In genomic region chr7:140078711-140079110, GRCm38 (mm10) we compare ENCODE assay signal across 9 mouse cellular contexts. TPM values are rescaled to one million over a fixed set of nuclear protein-coding genes. Genes with fewer than 3 reads are reported as not detected.
A peak's percentile ranks its signal among the peaks of the same experiment; 100 is the strongest.
DNase-seq lines count a peak whose midpoint lies in the region; ATAC-seq and TF ChIP-seq lines count a peak whose summit lies in the region.
"Had no signal": no experiment of that assay in that cellular context is flagged by ENCODE, and none has a peak within 500 bp of the region (broad histone marks: within the 10 kb centered on the region; RNA-seq: fewer than 3 reads in every experiment).

No protein-coding gene starts in this region.

- no peak overlapping the region for H3ac ChIP-seq in C2C12 (ENCODE audit: control insufficient read depth, insufficient read length, low read depth)

- H3K9me3 ChIP-seq in embryonic facial prominence, embryonic 14.5 days (ENCODE audit: control insufficient read depth, low read length) = no peaks in the 10 kb centered on the region
- H3K9me3 ChIP-seq: liver, embryonic 15.5 days had no signal

- peak; percentile 63 for DNase-seq in gastrocnemius, adult 18-20 months (ENCODE audit: low spot score)
- DNase-seq in gastrocnemius, postnatal 25 days = no peak
- peak; percentile 76 to 82 for DNase-seq in adrenal gland, postnatal 36 days
- DNase-seq in embryonic facial prominence, embryonic 14.5 days (ENCODE audit: low spot score) = peak; percentile 80
- peak; percentile 49 for DNase-seq in layer of hippocampus, adult 9-11 months
- DNase-seq in spleen, adult 2 months (ENCODE audit: low read depth in 1 of 2, low spot score in 2 of 2) = peak; percentile 18 to 46

- no peak overlapping the region for H3K4me3 ChIP-seq in C2C12 (ENCODE audit: insufficient read depth, poor library complexity, severe bottlenecking)
- H3K4me3 ChIP-seq in embryonic facial prominence, embryonic 14.5 days (ENCODE audit: low read depth, low read length) = no peak overlapping the region
- H3K4me3 ChIP-seq in spleen, adult 2 months (ENCODE audit: extremely low read depth, insufficient read depth, insufficient read length) = no peak overlapping the region
- H3K4me3 ChIP-seq: liver, embryonic 15.5 days had no signal

- H3K79me3 ChIP-seq in C2C12 (ENCODE audit: low read depth) = no peaks in the 10 kb centered on the region

- no peak overlapping the region for H3K9ac ChIP-seq in embryonic facial prominence, embryonic 14.5 days (ENCODE audit: low read depth, low read length)
- H3K9ac ChIP-seq: liver, embryonic 15.5 days had no signal

- H3K4me1 ChIP-seq in embryonic facial prominence, embryonic 14.5 days (ENCODE audit: control insufficient read depth, insufficient read depth, low read length) = peaks cover 11% of the 10 kb centered on the region
- H3K4me1 ChIP-seq in spleen, adult 2 months (ENCODE audit: control insufficient read depth, insufficient read depth, insufficient read length) = no peaks in the 10 kb centered on the region
- H3K4me1 ChIP-seq: liver, embryonic 15.5 days had no signal

- H3K4me2 ChIP-seq in embryonic facial prominence, embryonic 14.5 days (ENCODE audit: low read depth, low read length) = no peak overlapping the region
- H3K4me2 ChIP-seq: liver, embryonic 15.5 days had no signal

- no peak for TF ChIP-seq POLR2A in spleen, adult 2 months (IDR thresholded peaks at IDR 0.05; ENCODE audit: low read depth, low read length)

- no peaks in the 10 kb centered on the region for H3K36me3 ChIP-seq in C2C12 (ENCODE audit: control insufficient read depth, insufficient read depth)
- no peaks in the 10 kb centered on the region for H3K36me3 ChIP-seq in embryonic facial prominence, embryonic 14.5 days (ENCODE audit: control insufficient read depth, insufficient read depth, low read length)
- H3K36me3 ChIP-seq in spleen, adult 2 months (ENCODE audit: control insufficient read depth, insufficient read depth, low read length) = no peaks in the 10 kb centered on the region
- H3K36me3 ChIP-seq: liver, embryonic 15.5 days had no signal

- no peak for ATAC-seq in embryonic facial prominence, embryonic 14.5 days (ENCODE audit: low read depth)
- ATAC-seq in megakaryocyte-erythroid progenitor cell, adult 5-6 weeks (replicated peaks; ENCODE audit: low FRiP score, low TSS enrichment, poor library complexity, severe bottlenecking) = peak; percentile 72

- no peaks in the 10 kb centered on the region for H3K79me2 ChIP-seq in C2C12 (ENCODE audit: control insufficient read depth, insufficient read depth)

- 5% methylated on average over 5 of the region's 5 CpGs for WGBS in embryonic facial prominence, embryonic 14.5 days
- 6% methylated on average over 5 of the region's 5 CpGs for WGBS in spleen, adult 2 months

- no peak overlapping the region for H3K27ac ChIP-seq in embryonic facial prominence, embryonic 14.5 days (replicated peaks; ENCODE audit: low read depth, low read length)
- no peak overlapping the region for H3K27ac ChIP-seq in spleen, adult 2 months (ENCODE audit: insufficient read depth, low read length)
- H3K27ac ChIP-seq: liver, embryonic 15.5 days had no signal

- H3K27me3 ChIP-seq in C2C12 (ENCODE audit: control insufficient read depth, insufficient read depth, insufficient read length) = no peaks in the 10 kb centered on the region
- peaks cover 44% of the 10 kb centered on the region for H3K27me3 ChIP-seq in embryonic facial prominence, embryonic 14.5 days (replicated peaks; ENCODE audit: control insufficient read depth, insufficient read depth, low read length)
- peaks cover 5% of the 10 kb centered on the region; the same call in 1 of the 2 replicates for H3K27me3 ChIP-seq in spleen, adult 2 months (ENCODE audit: control insufficient read depth, insufficient read depth, low read length)

- peak; percentile 44 for TF ChIP-seq CTCF in C2C12 (IDR thresholded peaks at IDR 0.05; ENCODE audit: control insufficient read depth, insufficient read depth, insufficient read length)
- TF ChIP-seq CTCF in spleen, adult 2 months (IDR thresholded peaks at IDR 0.05; ENCODE audit: extremely low read depth, insufficient read depth, insufficient read length, insufficient replicate concordance) = peak; percentile 63; the same call in 1 of the 2 replicates

TF ChIP-seq in C2C12, 6 proteins besides CTCF, POLR2A, EP300 and RAD21:
- TF ChIP-seq CEBPB (IDR thresholded peaks at IDR 0.05; ENCODE audit: low read depth) (no peak), USF1 (IDR thresholded peaks at IDR 0.05; ENCODE audit: low read depth) (no peak), FOSL1 (IDR thresholded peaks at IDR 0.05; ENCODE audit: insufficient read depth, low read length, poor library complexity, severe bottlenecking) (no peak), MYOG (IDR thresholded peaks at IDR 0.05; ENCODE audit: control insufficient read depth, extremely low read depth, insufficient read length) (no peak), MYOD1 (IDR thresholded peaks at IDR 0.05; ENCODE audit: control insufficient read depth, insufficient read length, low read depth) (no peak), MAX (IDR thresholded peaks at IDR 0.05) (no peak)

RNA-seq across cellular contexts. Expression of gene Caly, which starts 3.6 kb away (rescaled TPM):
- total RNA-seq in gastrocnemius, adult 18-20 months (2021) = under 1 TPM; 0.52 to 0.53 TPM
- not detected for total RNA-seq in gastrocnemius, postnatal 25 days (2021)
- polyA plus RNA-seq in C2C12 (2012; fragmentation: generic; extraction: Trizol) = not detected
- 1 to 10 TPM; 4.6 to 6.1 TPM for total RNA-seq in adrenal gland, postnatal 36 days (2021)
- 3.4 and 3.6 TPM in 2 replicates for polyA plus RNA-seq in embryonic facial prominence, embryonic 14.5 days (2014; fragmentation: Nextera tagmentation; extraction: Ambion mirVana)
- total RNA-seq in megakaryocyte-erythroid progenitor cell, adult 5-6 weeks (2014; fragmentation: Nextera tagmentation) = not detected in 2 replicates
- total RNA-seq in megakaryocyte-erythroid progenitor cell, adult 5-6 weeks (2017) = not detected in 2 replicates
- polyA plus RNA-seq in spleen, adult 2 months (2012; rRNA removed) = not detected in 2 replicates
- polyA plus RNA-seq: liver, embryonic 15.5 days had no signal

RNA-seq across cellular contexts. Expression of gene Prap1, which starts 14.5 kb away (rescaled TPM):
- total RNA-seq in gastrocnemius, adult 18-20 months (2021) = not detected
- not detected for total RNA-seq in gastrocnemius, postnatal 25 days (2021)
- not detected for polyA plus RNA-seq in C2C12 (2012; fragmentation: generic; extraction: Trizol)
- total RNA-seq in adrenal gland, postnatal 36 days (2021) = not detected
- 0.60 TPM in 1 of 2 replicates, not detected in the other for polyA plus RNA-seq in embryonic facial prominence, embryonic 14.5 days (2014; fragmentation: Nextera tagmentation; extraction: Ambion mirVana)
- total RNA-seq in megakaryocyte-erythroid progenitor cell, adult 5-6 weeks (2014; fragmentation: Nextera tagmentation) = not detected in 2 replicates
- total RNA-seq in megakaryocyte-erythroid progenitor cell, adult 5-6 weeks (2017) = not detected in 2 replicates
- polyA plus RNA-seq in spleen, adult 2 months (2012; rRNA removed) = not detected in 2 replicates

RNA-seq across cellular contexts. Expression of gene Fuom, which starts 23.5 kb away (rescaled TPM):
- total RNA-seq in gastrocnemius, adult 18-20 months (2021) = 10 to 100 TPM; 37.3 to 44.0 TPM
- 10 to 100 TPM; 41.6 to 47.5 TPM for total RNA-seq in gastrocnemius, postnatal 25 days (2021)
- 21.5 TPM for polyA plus RNA-seq in C2C12 (2012; fragmentation: generic; extraction: Trizol)
- 10 to 100 TPM; 45.3 to 68.5 TPM for total RNA-seq in adrenal gland, postnatal 36 days (2021)
- polyA plus RNA-seq in embryonic facial prominence, embryonic 14.5 days (2014; fragmentation: Nextera tagmentation; extraction: Ambion mirVana) = 26.0 and 29.4 TPM in 2 replicates
- total RNA-seq in megakaryocyte-erythroid progenitor cell, adult 5-6 weeks (2014; fragmentation: Nextera tagmentation) = 4.1 and 17.9 TPM in 2 replicates
- total RNA-seq in megakaryocyte-erythroid progenitor cell, adult 5-6 weeks (2017) = 12.0 TPM in 1 of 2 replicates, not detected in the other
- polyA plus RNA-seq in spleen, adult 2 months (2012; rRNA removed) = 9.4 and 10.9 TPM in 2 replicates

RNA-seq across cellular contexts. Expression of gene Msx3, which starts 29.8 kb away (rescaled TPM):
- not detected for total RNA-seq in gastrocnemius, adult 18-20 months (2021)
- total RNA-seq in gastrocnemius, postnatal 25 days (2021) = not detected
- 0.01 TPM for polyA plus RNA-seq in C2C12 (2012; fragmentation: generic; extraction: Trizol)
- not detected for total RNA-seq in adrenal gland, postnatal 36 days (2021)
- polyA plus RNA-seq in embryonic facial prominence, embryonic 14.5 days (2014; fragmentation: Nextera tagmentation; extraction: Ambion mirVana) = not detected in 2 replicates
- not detected in 2 replicates for total RNA-seq in megakaryocyte-erythroid progenitor cell, adult 5-6 weeks (2014; fragmentation: Nextera tagmentation)
- not detected in 2 replicates for total RNA-seq in megakaryocyte-erythroid progenitor cell, adult 5-6 weeks (2017)
- not detected in 2 replicates for polyA plus RNA-seq in spleen, adult 2 months (2012; rRNA removed)
- polyA plus RNA-seq: liver, embryonic 15.5 days had no signal

RNA-seq across cellular contexts. Expression of gene Paox, which starts 36.9 kb away (rescaled TPM):
- total RNA-seq in gastrocnemius, adult 18-20 months (2021) = 1 to 10 TPM; 3.2 to 4.0 TPM
- 1 to 10 TPM; 4.2 to 4.8 TPM for total RNA-seq in gastrocnemius, postnatal 25 days (2021)
- 10.1 TPM for polyA plus RNA-seq in C2C12 (2012; fragmentation: generic; extraction: Trizol)
- total RNA-seq in adrenal gland, postnatal 36 days (2021) = 10 to 100 TPM; 13.0 to 26.1 TPM
- 16.7 and 17.8 TPM in 2 replicates for polyA plus RNA-seq in embryonic facial prominence, embryonic 14.5 days (2014; fragmentation: Nextera tagmentation; extraction: Ambion mirVana)
- total RNA-seq in megakaryocyte-erythroid progenitor cell, adult 5-6 weeks (2014; fragmentation: Nextera tagmentation) = 15.1 and 22.1 TPM in 2 replicates
- total RNA-seq in megakaryocyte-erythroid progenitor cell, adult 5-6 weeks (2017) = 4.1 and 6.9 TPM in 2 replicates
- polyA plus RNA-seq in spleen, adult 2 months (2012; rRNA removed) = 8.7 and 9.9 TPM in 2 replicates
